Mouse (Mus musculus) limb, embryonic 12.5 days (tissue): ENCODE results near the gene BC028528. TPM values are rescaled to one million over a fixed set of nuclear protein-coding genes. Genes with fewer than 3 reads are reported as not detected.
A peak's percentile ranks its signal among the peaks of the same experiment; 100 is the strongest.
"Not testable (repeated sequence)": the region's sequence is repeated elsewhere in the genome, so short reads cannot be mapped to it uniquely, and the experiment has no call there.

Source experiments
- ATAC-seq: fragments of 200-750 bp; cut with Nextera tagmentation; 2 replicates; pipeline ENCODE4 v1.8.0; 2017; ENCODE audit warnings: low read depth, moderate TSS enrichment; ENCODE audit not compliant: insufficient number of reproducible peaks, insufficient read depth, low FRiP score, low TSS enrichment
- H3K27ac ChIP-seq: fragments of 300-500 bp; sonication (generic); 2 replicates; pipeline ENCODE4 v1.5.1; 2016; ENCODE audit warnings: mild to moderate bottlenecking, moderate library complexity
- H3K27me3 ChIP-seq: fragments of 300-500 bp; sonication (generic); 2 replicates; pipeline ENCODE4 v1.6.1; 2016; ENCODE audit warnings: mild to moderate bottlenecking, moderate library complexity
- H3K36me3 ChIP-seq: fragments of 300-500 bp; sonication (generic); 2 replicates; pipeline ENCODE4 v1.6.1; 2016; ENCODE audit warnings: mild to moderate bottlenecking, moderate library complexity
- H3K4me1 ChIP-seq: fragments of 300-500 bp; sonication (generic); replicated peaks from 2 replicates; pipeline ENCODE4 v1.6.1; 2016
- H3K4me2 ChIP-seq: fragments of 300-500 bp; sonication (generic); 2 replicates; pipeline ENCODE4 v1.6.1; 2016; ENCODE audit warnings: mild to moderate bottlenecking, moderate library complexity
- H3K4me3 ChIP-seq: fragments of 300-500 bp; sonication (generic); replicated peaks from 2 replicates; pipeline ENCODE4 v1.5.1; 2016; ENCODE audit warnings: mild to moderate bottlenecking
- H3K9ac ChIP-seq: fragments of 300-500 bp; sonication (generic); replicated peaks from 2 replicates; pipeline ENCODE4 v1.6.1; 2016; ENCODE audit warnings: mild to moderate bottlenecking, moderate library complexity
- H3K9me3 ChIP-seq: fragments of 300-500 bp; sonication (generic); 2 replicates; pipeline ENCODE4 v1.6.1; 2016; ENCODE audit warnings: mild to moderate bottlenecking, moderate library complexity
- WGBS: fragments of 180-500 bp; shearing (Covaris S2); methylation state at CpG from one replicate; pipeline ENCODE4 v1.1.7; 2016; 5-methylcytosine and 5-hydroxymethylcytosine counted together
- polyA plus RNA-seq: library from polyadenylated mRNA; unstranded; fragments of >200 nt; fragmentation: Nextera tagmentation; extraction: Ambion mirVana; gene quantifications from 2 replicates; pipeline ENCODE4 v1.2.1, GENCODE M21; 2016

The BC028528 gene
- polyA plus RNA-seq, 1 experiment from 2014 or later: 11.1 TPM

DNA sequence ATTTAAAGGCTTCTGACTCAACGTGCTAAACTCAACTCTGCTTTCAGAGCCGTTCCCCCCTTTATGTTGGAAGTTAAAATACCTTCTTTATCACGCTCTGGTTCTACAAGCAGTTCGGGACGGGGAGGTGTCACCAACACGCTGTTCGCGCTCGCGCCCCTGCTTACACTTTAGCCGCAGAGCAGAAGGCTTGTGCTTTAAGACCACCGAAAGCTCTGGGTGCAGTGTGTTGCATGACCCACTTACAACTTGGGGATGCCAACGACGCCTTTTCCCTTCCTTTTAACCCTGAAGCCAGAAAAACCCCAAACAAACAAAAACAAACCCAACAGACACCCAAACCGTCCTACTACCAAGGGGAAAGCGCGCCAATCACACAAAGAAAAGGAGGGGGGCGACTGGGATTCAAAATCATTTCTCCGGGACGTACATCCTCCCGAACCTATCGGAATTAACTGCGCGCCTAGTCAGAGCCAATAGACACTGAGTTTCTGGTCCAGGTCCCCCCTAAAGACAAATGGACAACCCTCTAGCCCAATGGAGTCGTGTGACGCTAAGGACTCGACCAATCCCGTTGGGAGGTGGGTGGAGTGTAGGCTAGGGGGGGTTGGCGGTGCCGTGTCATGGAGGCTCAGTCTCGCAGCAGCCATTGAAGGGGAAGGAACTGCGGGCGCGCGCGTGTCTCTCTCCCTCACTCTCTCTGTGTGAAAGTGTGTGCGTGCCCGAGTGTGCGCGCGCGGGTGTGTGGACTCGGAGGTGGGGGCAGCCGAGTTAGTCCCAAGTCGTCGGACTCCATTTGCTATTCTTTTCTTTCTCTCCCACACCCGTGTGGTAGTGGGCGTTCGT is 37.1 kb upstream of the BC028528 start, which contains the start of gene Anp32e:
TSS of gene Anp32e (plus strand) at position 589 of the 846 bp plus-strand sequence.
- H3K4me2 ChIP-seq: peak within 1 kb of the TSS; percentile 72
- no peaks in the 10 kb centered on the region for H3K9me3 ChIP-seq
- peaks cover 16% of the 10 kb centered on the region for H3K36me3 ChIP-seq
- peaks cover 18% of the 10 kb centered on the region for H3K4me1 ChIP-seq
- no peaks in the 10 kb centered on the region for H3K27me3 ChIP-seq
- H3K27ac ChIP-seq: peak within 1 kb of the TSS; percentile 96
- WGBS: under 1% methylated on average over 49 of the region's 49 CpGs
- peak within 1 kb of the TSS; percentile 95 for H3K4me3 ChIP-seq
- peak within 1 kb of the TSS; percentile 99 for H3K9ac ChIP-seq
- peak; percentile 99 for ATAC-seq

DNA sequence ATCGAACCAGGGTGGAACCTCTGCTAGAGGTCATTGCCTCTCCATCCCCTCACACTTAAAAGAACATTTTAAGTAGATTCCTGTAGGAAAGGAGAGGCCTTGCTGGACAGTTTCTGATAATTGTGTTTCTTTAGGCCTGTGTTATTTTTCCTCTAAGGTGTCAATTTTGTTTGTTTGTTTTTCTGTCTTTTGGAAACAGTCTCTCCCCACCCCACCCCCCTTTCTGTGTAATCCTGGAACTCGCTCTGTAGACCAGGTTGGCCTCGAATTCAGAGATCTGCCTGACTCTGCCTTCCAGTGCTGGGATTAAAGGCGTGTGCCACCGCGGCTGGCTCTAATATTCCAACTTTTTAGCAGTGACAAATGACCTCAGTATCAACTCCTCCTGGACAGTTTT is 36.5 kb upstream of the BC028528 start:
- WGBS: 70% methylated on average over 6 of the region's 6 CpGs

DNA sequence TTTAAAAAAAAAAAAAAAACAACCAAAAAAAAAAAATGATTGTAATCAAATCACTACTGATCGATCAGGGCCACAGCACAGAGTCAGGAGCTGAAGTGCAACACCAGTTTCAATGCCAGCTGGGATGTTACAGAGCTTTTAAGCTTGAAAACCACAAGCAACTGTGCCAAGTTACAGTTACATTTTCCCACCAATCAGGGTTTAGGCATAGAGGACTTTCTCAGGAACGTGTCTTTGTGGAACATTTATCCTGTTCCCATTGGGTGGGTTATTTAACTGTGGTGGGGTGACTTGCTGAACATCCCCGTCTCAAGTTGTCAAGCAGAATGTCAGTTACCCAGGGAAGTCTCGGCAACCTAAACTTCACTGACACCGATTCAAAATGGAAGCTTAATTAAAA is 33.3 kb upstream of the BC028528 start:
- 85% methylated on average over 5 of the region's 5 CpGs for WGBS
- H3K36me3 ChIP-seq: no peaks in the 10 kb centered on the region
- no peaks in the 10 kb centered on the region for H3K4me1 ChIP-seq
- no peak overlapping the region for H3K4me2 ChIP-seq
- ATAC-seq: no peak
- no peak overlapping the region for H3K4me3 ChIP-seq
- H3K9me3 ChIP-seq: no peaks in the 10 kb centered on the region
- H3K27ac ChIP-seq: no peak overlapping the region
- no peak overlapping the region for H3K9ac ChIP-seq
- no peaks in the 10 kb centered on the region for H3K27me3 ChIP-seq

More for the DNA sequence above, 36.5 kb upstream of the BC028528 start:
- H3K9ac ChIP-seq: peak overlapping the region; percentile 68; the same call in 1 of the 2 replicates
- H3K27me3 ChIP-seq: no peaks in the 10 kb centered on the region
- H3K9me3 ChIP-seq: no peaks in the 10 kb centered on the region
- peaks cover 9% of the 10 kb centered on the region for H3K36me3 ChIP-seq
- no peak for ATAC-seq
- peak overlapping the region; percentile 96 for H3K27ac ChIP-seq
- peak overlapping the region; percentile 95 for H3K4me3 ChIP-seq
- H3K4me1 ChIP-seq: peaks cover 18% of the 10 kb centered on the region
- H3K4me2 ChIP-seq: peak overlapping the region; percentile 72

DNA sequence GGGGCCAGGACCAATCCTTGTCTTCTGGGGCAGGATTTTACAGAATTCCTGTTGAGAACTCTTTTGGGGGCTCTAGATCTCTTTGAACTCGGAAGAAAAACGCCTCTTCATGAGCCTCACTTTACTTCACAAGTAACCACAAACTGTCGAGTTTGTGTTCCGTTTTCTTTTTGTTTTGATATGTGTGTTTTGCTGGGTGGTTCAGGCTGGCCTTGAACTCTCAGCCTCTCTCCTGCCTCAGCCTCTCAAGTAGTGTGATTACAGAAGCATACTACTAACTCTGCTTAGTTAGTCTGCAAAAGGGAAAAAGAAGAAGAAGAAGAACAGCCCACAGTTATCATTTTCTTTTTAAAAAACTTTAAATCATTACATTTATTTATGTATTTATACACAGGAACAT is 32.4 kb upstream of the BC028528 start:
- WGBS: 60% methylated on average over 4 of the region's 4 CpGs
- H3K9me3 ChIP-seq: no peaks in the 10 kb centered on the region
- no peak for ATAC-seq

DNA sequence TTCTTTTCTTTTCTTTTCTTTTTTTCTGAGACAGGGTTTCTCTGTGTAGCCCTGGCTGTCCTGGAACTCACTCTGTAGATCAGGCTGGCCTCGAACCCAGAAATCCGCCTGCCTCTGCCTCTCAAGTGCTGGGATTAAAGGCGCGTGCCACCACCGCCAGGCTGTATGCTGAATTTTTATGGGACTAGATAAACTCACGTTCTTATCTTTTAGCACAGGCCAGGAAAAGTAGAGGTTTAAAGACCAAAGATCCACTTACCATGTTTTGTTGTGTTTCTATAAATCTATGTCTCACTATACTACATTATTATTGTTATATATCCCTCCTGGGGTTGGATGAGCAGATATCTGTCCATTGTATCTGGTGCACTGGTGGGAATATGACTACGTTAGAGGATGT is 31.6 kb upstream of the BC028528 start:
- not testable (repeated sequence) for H3K4me2 ChIP-seq, H3K27ac ChIP-seq, H3K36me3 ChIP-seq, ATAC-seq, H3K4me1 ChIP-seq, H3K4me3 ChIP-seq, H3K27me3 ChIP-seq, H3K9ac ChIP-seq, H3K9me3 ChIP-seq
- WGBS: 91% methylated on average over 7 of the region's 7 CpGs

More for the DNA sequence above, 32.4 kb upstream of the BC028528 start:
- H3K36me3 ChIP-seq: no peaks in the 10 kb centered on the region
- no peak overlapping the region for H3K4me2 ChIP-seq
- H3K4me1 ChIP-seq: no peaks in the 10 kb centered on the region
- H3K27me3 ChIP-seq: no peaks in the 10 kb centered on the region
- H3K27ac ChIP-seq: no peak overlapping the region
- no peak overlapping the region for H3K4me3 ChIP-seq
- H3K9ac ChIP-seq: no peak overlapping the region

DNA sequence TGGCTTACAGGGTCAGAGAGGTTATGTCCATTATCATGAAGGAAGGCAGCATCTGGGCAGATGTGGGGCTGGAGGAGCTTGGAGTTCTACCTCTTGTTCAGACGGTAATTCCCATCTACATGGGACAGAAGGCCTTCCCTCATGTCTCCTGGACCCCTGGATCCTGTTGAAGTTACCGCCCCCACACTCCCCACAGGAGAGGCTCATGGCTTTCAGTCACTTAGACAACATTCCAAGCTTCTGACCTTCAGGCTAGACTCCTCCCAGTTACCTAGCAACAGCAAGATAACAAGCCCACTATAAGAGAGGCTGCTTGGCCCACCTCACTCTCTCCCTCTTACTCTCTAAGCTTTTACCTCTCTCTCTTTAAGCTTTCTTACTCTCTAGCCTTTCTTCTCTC is 28.7 kb upstream of the BC028528 start:
- not testable (repeated sequence) for H3K4me1 ChIP-seq, H3K4me3 ChIP-seq, H3K9me3 ChIP-seq, H3K36me3 ChIP-seq, H3K9ac ChIP-seq, ATAC-seq, H3K27ac ChIP-seq, H3K4me2 ChIP-seq, H3K27me3 ChIP-seq
- WGBS: 63% methylated on average over 2 of the region's 2 CpGs

DNA sequence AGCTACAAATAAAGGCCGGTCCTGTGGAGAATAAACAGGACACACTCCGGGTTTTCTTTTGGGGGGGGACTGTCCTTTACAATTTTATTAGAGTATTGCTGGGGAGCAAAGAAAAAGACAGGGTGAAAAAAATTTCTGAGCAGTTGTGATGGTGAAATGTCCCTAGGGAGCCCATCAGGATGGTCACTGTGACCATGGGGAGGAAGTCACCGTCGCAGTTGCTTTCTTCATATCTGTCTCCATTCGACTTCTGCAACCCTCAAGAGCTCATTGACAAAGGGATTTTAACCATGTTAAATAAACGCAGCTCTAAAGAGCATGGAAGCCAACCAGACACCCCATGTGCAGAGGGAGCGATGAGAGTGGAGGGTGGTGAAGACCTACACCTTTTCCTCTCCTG is 25.0 kb upstream of the BC028528 start:
- no peaks in the 10 kb centered on the region for H3K9me3 ChIP-seq
- WGBS: 78% methylated on average over 7 of the region's 7 CpGs

DNA sequence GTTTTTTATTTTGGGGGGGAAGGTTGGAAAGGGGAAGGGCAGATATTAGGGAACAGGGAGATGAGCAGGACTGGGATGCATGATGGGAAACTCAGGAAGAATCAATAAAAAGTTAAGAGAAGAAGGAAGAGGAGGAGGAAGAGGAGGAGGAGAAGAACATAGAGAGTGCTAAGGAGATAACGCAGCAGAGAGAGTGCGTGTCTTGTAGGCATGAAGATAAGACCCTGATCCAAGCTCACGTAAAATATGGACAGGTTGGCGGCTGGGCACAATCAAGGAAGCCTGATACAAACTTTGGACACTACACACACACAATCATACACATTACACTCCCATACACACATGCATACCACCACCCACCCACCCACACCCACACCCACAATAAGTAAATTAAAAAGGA is 22.9 kb upstream of the BC028528 start:
- no peak overlapping the region for H3K27ac ChIP-seq
- H3K4me1 ChIP-seq: no peaks in the 10 kb centered on the region
- no peaks in the 10 kb centered on the region for H3K27me3 ChIP-seq
- H3K4me3 ChIP-seq: no peak overlapping the region
- no peak overlapping the region for H3K4me2 ChIP-seq
- H3K9me3 ChIP-seq: no peaks in the 10 kb centered on the region
- ATAC-seq: no peak
- 87% methylated on average over 4 of the region's 4 CpGs for WGBS
- H3K9ac ChIP-seq: no peak overlapping the region
- H3K36me3 ChIP-seq: no peaks in the 10 kb centered on the region

More for the DNA sequence above, 25.0 kb upstream of the BC028528 start:
- H3K36me3 ChIP-seq: no peaks in the 10 kb centered on the region
- no peak overlapping the region for H3K4me2 ChIP-seq
- H3K27ac ChIP-seq: no peak overlapping the region
- H3K9ac ChIP-seq: no peak overlapping the region
- no peaks in the 10 kb centered on the region for H3K4me1 ChIP-seq
- no peaks in the 10 kb centered on the region for H3K27me3 ChIP-seq
- H3K4me3 ChIP-seq: no peak overlapping the region
- no peak for ATAC-seq

DNA sequence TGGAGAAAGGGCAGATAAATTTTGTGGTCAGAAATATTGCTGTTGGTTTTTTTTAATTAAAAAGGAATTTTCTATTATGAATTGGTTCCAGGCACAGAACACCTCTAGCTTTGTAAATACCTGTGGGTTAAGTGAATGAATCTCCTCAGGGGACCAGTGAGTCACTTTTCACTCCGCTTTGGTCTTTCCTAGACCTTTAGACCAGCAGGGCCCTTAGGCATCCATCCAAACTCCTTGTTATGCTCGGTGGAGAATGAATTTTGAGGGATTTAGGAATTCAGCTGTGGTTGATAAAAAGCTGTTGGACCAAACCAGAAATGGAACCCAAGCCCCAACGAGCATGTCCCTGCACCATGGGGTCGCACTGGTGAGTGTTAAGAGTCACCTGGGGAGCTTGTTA is 15.8 kb upstream of the BC028528 start:
- no peak for ATAC-seq
- 31% methylated on average over 4 of the region's 4 CpGs for WGBS
- H3K4me3 ChIP-seq: no peak overlapping the region
- H3K9me3 ChIP-seq: no peaks in the 10 kb centered on the region
- H3K36me3 ChIP-seq: no peaks in the 10 kb centered on the region
- H3K4me2 ChIP-seq: 0 out of 2 replicates have a peak overlapping the region, but pooled peaks have one; percentile 93
- H3K9ac ChIP-seq: no peak overlapping the region
- no peak overlapping the region for H3K27ac ChIP-seq
- peaks cover 34% of the 10 kb centered on the region for H3K4me1 ChIP-seq
- H3K27me3 ChIP-seq: 0 out of 2 replicates have a peak, but pooled peaks cover 3% of the 10 kb centered on the region

DNA sequence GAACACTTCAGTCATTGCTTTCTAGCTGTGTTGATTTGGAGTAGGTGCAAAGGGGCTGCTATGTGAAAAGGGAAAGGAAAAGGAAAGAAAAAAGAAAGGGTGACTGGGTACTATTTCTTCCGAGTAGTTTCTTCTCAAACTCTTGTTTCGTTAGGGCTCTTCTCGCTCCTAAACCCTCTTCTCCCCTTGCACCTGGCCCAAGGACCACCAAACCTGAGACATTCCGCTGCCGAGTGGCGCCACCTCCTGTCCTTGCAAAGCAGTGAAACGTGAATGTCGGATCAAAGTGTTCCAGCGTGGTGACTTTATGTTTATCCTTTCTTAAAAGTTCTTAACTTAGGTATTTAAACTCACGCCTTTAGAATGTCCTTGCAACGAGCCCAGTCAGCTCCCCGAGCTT is 15.1 kb upstream of the BC028528 start:
- WGBS: under 1% methylated on average over 12 of the region's 12 CpGs
- H3K27ac ChIP-seq: no peak overlapping the region
- 0 out of 2 replicates have a peak, but pooled peaks cover 3% of the 10 kb centered on the region for H3K27me3 ChIP-seq
- no peak for ATAC-seq
- peak overlapping the region; percentile 93 for H3K4me2 ChIP-seq
- H3K4me1 ChIP-seq: peaks cover 41% of the 10 kb centered on the region
- no peak overlapping the region for H3K9ac ChIP-seq
- H3K4me3 ChIP-seq: peak overlapping the region; percentile 51
- no peaks in the 10 kb centered on the region for H3K9me3 ChIP-seq
- H3K36me3 ChIP-seq: no peaks in the 10 kb centered on the region; the same call in 1 of the 2 replicates

DNA sequence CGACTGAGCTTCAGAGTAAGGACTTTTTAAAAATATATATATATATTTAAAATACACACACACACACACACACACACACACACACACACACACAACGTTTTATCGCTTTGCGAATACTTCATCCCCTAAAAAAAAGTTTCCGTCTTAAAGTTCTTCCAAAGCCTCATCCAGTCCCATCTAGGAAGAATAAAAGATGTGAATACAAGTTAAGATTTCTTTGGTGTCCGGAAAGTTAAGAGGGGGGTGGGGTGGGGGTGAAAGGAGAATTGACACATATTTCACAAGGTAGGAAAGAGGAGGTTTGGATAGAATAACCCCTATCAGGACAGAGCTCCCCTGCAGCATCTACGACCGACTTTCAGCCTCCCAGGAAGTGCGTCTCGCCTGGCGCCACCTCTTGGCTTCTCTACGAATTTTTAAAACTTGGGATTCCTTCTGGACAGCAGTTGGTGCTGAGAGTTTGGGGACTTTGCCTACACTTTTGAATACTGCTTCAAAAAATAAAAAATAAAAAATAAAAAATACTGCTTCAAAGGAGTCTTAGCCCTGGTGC is 14.2 kb upstream of the BC028528 start:
- peak; percentile 27; the same call in 1 of the 2 replicates for ATAC-seq
- peak overlapping the region; percentile 88; the same call in 1 of the 2 replicates for H3K27ac ChIP-seq
- H3K4me2 ChIP-seq: peak overlapping the region; percentile 93
- 0 out of 2 replicates have a peak, but pooled peaks cover 3% of the 10 kb centered on the region for H3K27me3 ChIP-seq
- H3K4me1 ChIP-seq: peaks cover 45% of the 10 kb centered on the region
- WGBS: under 1% methylated on average over 12 of the region's 12 CpGs
- H3K9ac ChIP-seq: peak overlapping the region; percentile 74; the same call in 1 of the 2 replicates
- H3K36me3 ChIP-seq: peaks cover 2% of the 10 kb centered on the region; the same call in 1 of the 2 replicates
- peak overlapping the region; percentile 51 for H3K4me3 ChIP-seq
- no peaks in the 10 kb centered on the region for H3K9me3 ChIP-seq
